Mouse (Mus musculus) testis, adult 2 months (tissue): ENCODE data around the gene Bcl2l2. TPM values are rescaled to one million over a fixed set of nuclear protein-coding genes. Genes with fewer than 3 reads are reported as not detected.

Source experiments
- H3K27ac ChIP-seq: fragments of 200-500 bp; 2 replicates; pipeline ENCODE4 v1.5.1; 2012; ENCODE audit warnings: low read depth, low read length; ENCODE audit not compliant: control insufficient read depth, insufficient read depth
- H3K27me3 ChIP-seq: fragments of 200-500 bp; 2 replicates; pipeline ENCODE4 v1.6.1; 2012; ENCODE audit warnings: mild to moderate bottlenecking, low read length, moderate library complexity; ENCODE audit not compliant: control insufficient read depth, insufficient read depth
- H3K36me3 ChIP-seq: fragments of 200-500 bp; 2 replicates; pipeline ENCODE4 v1.6.1; 2012; ENCODE audit warnings: mild to moderate bottlenecking, low read length; ENCODE audit not compliant: control insufficient read depth, insufficient read depth
- H3K4me1 ChIP-seq: fragments of 200-500 bp; 2 replicates; pipeline ENCODE4 v1.6.1; 2012; ENCODE audit warnings: low read length; ENCODE audit not compliant: control insufficient read depth, insufficient read depth
- H3K4me3 ChIP-seq: fragments of 200-500 bp; 2 replicates; pipeline ENCODE4 v1.5.1; 2012; ENCODE audit warnings: low read depth, mild to moderate bottlenecking, low read length, moderate library complexity, mixed read lengths; ENCODE audit not compliant: control insufficient read depth
- CTCF ChIP-seq: fragments of 200-500 bp; IDR thresholded peaks from 2 replicates; pipeline ENCODE4 v1.5.1; 2012; ENCODE audit warnings: low read depth, mild to moderate bottlenecking, inconsistent platforms, low read length, moderate library complexity; ENCODE audit not compliant: control insufficient read depth, insufficient read depth, insufficient replicate concordance
- POLR2A ChIP-seq: fragments of 200-500 bp; IDR thresholded peaks from 2 replicates; pipeline ENCODE4 v1.6.1; 2012; ENCODE audit warnings: low read depth, mild to moderate bottlenecking, inconsistent platforms, low read length, moderate library complexity; ENCODE audit not compliant: control insufficient read depth
- polyA plus RNA-seq: library from polyadenylated mRNA; depleted of rRNA; stranded (reverse); fragments of >200 nt; gene quantifications from 2 replicates; pipeline ENCODE4 v1.2.3, GENCODE M21; 2012; rRNA removed

Gene Bcl2l2
- 29.4 and 31.2 TPM in 2 replicates for polyA plus RNA-seq

- Histone ChIP-seq H3K4me1 (peaks cover 5% of the 10 kb centered on the region), H3K27me3 (no peaks in the 10 kb centered on the region), H3K36me3 (no peaks in the 10 kb centered on the region), H3K27ac (peak within 1 kb of the TSS; percentile 87), H3K4me3 (peak within 1 kb of the TSS; percentile 82)
- TF ChIP-seq POLR2A (peak; percentile 69), CTCF (no peak)
Measured at GRCm38 (mm10) chr14:54883154-54884021, at the start of gene Bcl2l2, which contains the start of gene Gm20521. TSS of gene Bcl2l2 (plus strand) at chr14:54883377. TSS of gene Gm20521 (plus strand) at chr14:54883441.

GRCm38 (mm10) chr14:54843461-54843860 is 39.7 kb upstream of the Bcl2l2 start:
- TF ChIP-seq POLR2A (no peak), CTCF (no peak)
- Histone ChIP-seq H3K36me3 (no peaks in the 10 kb centered on the region), H3K27me3 (no peaks in the 10 kb centered on the region), H3K27ac (no peak overlapping the region), H3K4me3 (no peak overlapping the region), H3K4me1 (no peaks in the 10 kb centered on the region)

- Histone ChIP-seq H3K27me3 (no peaks in the 10 kb centered on the region), H3K36me3 (no peaks in the 10 kb centered on the region), H3K4me1 (no peaks in the 10 kb centered on the region), H3K4me3 (no peak overlapping the region), H3K27ac (no peak overlapping the region)
- TF ChIP-seq CTCF = no peak
- no peak for TF ChIP-seq POLR2A
Measured at GRCm38 (mm10) chr14:54855726-54856125, 27.5 kb upstream of the Bcl2l2 start.

- Histone ChIP-seq H3K4me1 (no peaks in the 10 kb centered on the region), H3K4me3 (no peak overlapping the region), H3K27me3 (no peaks in the 10 kb centered on the region), H3K36me3 (no peaks in the 10 kb centered on the region), H3K27ac (no peak overlapping the region)
- TF ChIP-seq CTCF = no peak
- no peak for TF ChIP-seq POLR2A
Measured at GRCm38 (mm10) chr14:54856703-54857102, 26.5 kb upstream of the Bcl2l2 start.

- Histone ChIP-seq H3K4me3 (no peak overlapping the region), H3K27ac (no peak overlapping the region), H3K4me1 (no peaks in the 10 kb centered on the region), H3K36me3 (no peaks in the 10 kb centered on the region), H3K27me3 (no peaks in the 10 kb centered on the region)
- TF ChIP-seq CTCF (no peak), POLR2A (no peak)
Measured at GRCm38 (mm10) chr14:54857891-54858290, 25.3 kb upstream of the Bcl2l2 start.

- no peak overlapping the region for H3K4me3 ChIP-seq
- H3K4me1 ChIP-seq = peaks cover 3% of the 10 kb centered on the region
- no peak overlapping the region for H3K27ac ChIP-seq
- H3K27me3 ChIP-seq = no peaks in the 10 kb centered on the region
- H3K36me3 ChIP-seq = no peaks in the 10 kb centered on the region
- no peak for TF ChIP-seq POLR2A
- TF ChIP-seq CTCF = peak; percentile 51; the same call in 1 of the 2 replicates
Measured at GRCm38 (mm10) chr14:54860511-54860910, 22.7 kb upstream of the Bcl2l2 start.

GRCm38 (mm10) chr14:54863501-54864312 is 19.5 kb upstream of the Bcl2l2 start:
- no peaks in the 10 kb centered on the region for H3K36me3 ChIP-seq
- H3K4me1 ChIP-seq = peaks cover 3% of the 10 kb centered on the region
- H3K27ac ChIP-seq = peak overlapping the region; percentile 76
- no peaks in the 10 kb centered on the region for H3K27me3 ChIP-seq
- TF ChIP-seq POLR2A = peak; percentile 68
- no peak for TF ChIP-seq CTCF
- H3K4me3 ChIP-seq = peak overlapping the region; percentile 88
